Mouse (Mus musculus): ENCODE measurements around the gene Abcc4.

The Abcc4 gene

GRCm38 (mm10) chr14:118433848-118434247 lies 272.2 kb downstream of the Abcc4 start:
- DNase-seq (ENCODE audit: low spot score) = no peak

Measured in left cerebral cortex, adult 11 months (tissue).